Mouse (Mus musculus) liver, embryonic 13.5 days (tissue): ENCODE data around the gene Jhy. TPM values are rescaled to one million over a fixed set of nuclear protein-coding genes. Genes with fewer than 3 reads are reported as not detected.

ENCODE experiments used
- ATAC-seq: fragments of 200-750 bp; cut with Nextera tagmentation; 2 replicates; pipeline ENCODE4 v1.8.0; 2017; ENCODE audit warnings: low read depth, mild to moderate bottlenecking, moderate number of reproducible peaks, moderate library complexity
- DNase-seq: peaks from one replicate; pipeline ENCODE4 v3.0.0; 2022
- H3K27ac ChIP-seq: fragments of 300-500 bp; sonication (generic); 2 replicates; pipeline ENCODE4 v1.5.1; 2015; ENCODE audit warnings: moderate library complexity, mild to moderate bottlenecking, inconsistent platforms
- H3K27me3 ChIP-seq: fragments of 300-500 bp; sonication (generic); 2 replicates; pipeline ENCODE4 v1.6.1; 2015; ENCODE audit warnings: mild to moderate bottlenecking, inconsistent platforms
- H3K36me3 ChIP-seq: fragments of 300-500 bp; sonication (generic); 2 replicates; pipeline ENCODE4 v1.6.1; 2015; ENCODE audit warnings: mild to moderate bottlenecking, inconsistent platforms
- H3K4me1 ChIP-seq: fragments of 300-500 bp; sonication (generic); replicated peaks from 2 replicates; pipeline ENCODE4 v1.6.1; 2015; ENCODE audit warnings: inconsistent platforms
- H3K4me2 ChIP-seq: fragments of 300-500 bp; sonication (generic); 2 replicates; pipeline ENCODE4 v1.6.1; 2015; ENCODE audit warnings: inconsistent platforms, mild to moderate bottlenecking, moderate library complexity
- H3K4me3 ChIP-seq: fragments of 300-500 bp; sonication (generic); replicated peaks from 2 replicates; pipeline ENCODE4 v1.5.1; 2015; ENCODE audit warnings: mild to moderate bottlenecking, inconsistent platforms
- H3K9ac ChIP-seq: fragments of 300-500 bp; sonication (generic); 2 replicates; pipeline ENCODE4 v1.6.1; 2015; ENCODE audit warnings: mild to moderate bottlenecking, inconsistent platforms
- H3K9me3 ChIP-seq: fragments of 300-500 bp; sonication (generic); replicated peaks from 2 replicates; pipeline ENCODE4 v1.6.1; 2016; ENCODE audit warnings: inconsistent platforms
- WGBS: fragments of 180-500 bp; shearing (Covaris S2); methylation state at CpG from one replicate; pipeline ENCODE4 v1.1.7; 2015; ENCODE audit not compliant: insufficient replicate concordance; 5-methylcytosine and 5-hydroxymethylcytosine counted together
- polyA plus RNA-seq: library from polyadenylated mRNA; unstranded; fragments of >200 nt; fragmentation: Nextera tagmentation; extraction: Ambion mirVana; gene quantifications from 2 replicates; pipeline ENCODE4 v1.2.1, GENCODE M21; 2015

The Jhy gene
- not detected in 2 replicates for polyA plus RNA-seq

DNA sequence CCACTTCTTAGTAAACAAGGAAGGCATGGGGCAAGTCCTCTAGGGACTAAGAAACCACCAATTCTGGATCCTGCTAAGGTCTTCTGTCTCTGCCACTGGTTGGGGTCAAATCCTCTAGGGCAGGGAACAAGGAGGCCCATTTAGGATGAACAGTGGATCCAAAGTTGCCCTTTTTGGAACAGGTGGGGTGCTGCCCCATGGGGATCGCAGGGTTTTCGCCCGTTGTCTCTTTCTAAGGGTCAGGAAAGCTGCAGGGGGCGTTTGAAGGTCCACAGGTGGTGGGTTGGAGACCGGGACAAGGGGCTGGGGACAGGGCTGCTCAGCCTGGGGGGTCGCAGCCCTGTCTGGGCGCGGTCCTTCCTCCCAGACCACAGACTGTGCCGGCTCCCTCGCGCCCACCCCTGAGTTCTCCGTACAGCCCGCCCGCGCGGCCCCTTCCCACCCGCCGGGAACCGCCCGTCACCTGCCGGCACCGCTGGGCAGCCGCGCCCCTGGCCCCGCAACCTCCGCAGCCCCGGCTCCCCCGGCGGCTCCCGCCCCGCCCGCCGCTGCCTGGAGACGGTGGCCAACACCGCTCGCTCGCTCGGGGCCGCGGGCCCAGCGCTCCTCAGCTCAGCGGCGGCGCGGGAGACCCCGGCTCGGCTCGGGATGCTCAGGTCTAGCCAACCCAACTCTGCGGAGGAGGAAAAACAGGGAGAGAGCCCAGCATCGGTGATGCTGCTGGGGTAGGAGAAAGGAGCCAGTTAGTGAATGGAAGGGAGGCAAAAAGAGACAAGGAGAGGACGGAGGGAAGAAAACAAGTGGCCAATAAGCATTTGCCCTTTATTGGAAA is at the start of gene Jhy:
Gene Jhy (minus strand): TSS at position 533 of the 832 bp plus-strand sequence.
- no peak within 1 kb of the TSS for H3K9ac ChIP-seq

DNA sequence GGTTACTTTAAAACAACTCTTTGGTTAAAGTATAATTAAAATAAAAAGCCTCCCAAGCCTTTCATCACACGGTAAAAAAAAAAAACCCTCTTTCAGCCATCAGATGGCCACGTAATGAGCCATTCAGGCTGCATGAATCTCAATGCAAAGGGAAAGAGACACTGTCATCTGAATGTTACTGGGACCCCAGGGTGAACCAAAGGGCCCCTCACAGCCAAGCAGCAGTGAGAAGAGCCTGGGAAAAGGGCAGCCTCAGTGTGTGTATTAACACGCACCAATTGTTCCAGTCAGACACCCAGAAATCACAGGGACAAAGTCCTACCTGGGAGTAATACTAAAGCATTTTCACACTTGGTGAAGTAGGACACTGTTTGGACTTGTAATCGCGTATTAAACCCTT is 48.5 kb upstream of the Jhy start:
- 81% methylated on average over 5 of the region's 5 CpGs for WGBS
- no peak overlapping the region for H3K9ac ChIP-seq
- H3K36me3 ChIP-seq: no peaks in the 10 kb centered on the region
- no peaks in the 10 kb centered on the region for H3K9me3 ChIP-seq
- no peaks in the 10 kb centered on the region for H3K27me3 ChIP-seq
- DNase-seq (no peak), ATAC-seq (no peak)
- no peak overlapping the region for H3K4me3 ChIP-seq
- H3K27ac ChIP-seq: no peak overlapping the region
- H3K4me1 ChIP-seq: no peaks in the 10 kb centered on the region
- no peak overlapping the region for H3K4me2 ChIP-seq

More for the DNA sequence above, at the start of gene Jhy:
- Histone ChIP-seq H3K4me1 (no peaks in the 10 kb centered on the region), H3K4me3 (peak within 1 kb of the TSS; percentile 25), H3K27ac (no peak within 1 kb of the TSS), H3K27me3 (peaks cover 49% of the 10 kb centered on the region), H3K4me2 (peak within 1 kb of the TSS; percentile 39), H3K36me3 (no peaks in the 10 kb centered on the region), H3K9me3 (no peaks in the 10 kb centered on the region)
- ATAC-seq (no peak), DNase-seq (no peak)
- 2% methylated on average over 49 of the region's 51 CpGs for WGBS

DNA sequence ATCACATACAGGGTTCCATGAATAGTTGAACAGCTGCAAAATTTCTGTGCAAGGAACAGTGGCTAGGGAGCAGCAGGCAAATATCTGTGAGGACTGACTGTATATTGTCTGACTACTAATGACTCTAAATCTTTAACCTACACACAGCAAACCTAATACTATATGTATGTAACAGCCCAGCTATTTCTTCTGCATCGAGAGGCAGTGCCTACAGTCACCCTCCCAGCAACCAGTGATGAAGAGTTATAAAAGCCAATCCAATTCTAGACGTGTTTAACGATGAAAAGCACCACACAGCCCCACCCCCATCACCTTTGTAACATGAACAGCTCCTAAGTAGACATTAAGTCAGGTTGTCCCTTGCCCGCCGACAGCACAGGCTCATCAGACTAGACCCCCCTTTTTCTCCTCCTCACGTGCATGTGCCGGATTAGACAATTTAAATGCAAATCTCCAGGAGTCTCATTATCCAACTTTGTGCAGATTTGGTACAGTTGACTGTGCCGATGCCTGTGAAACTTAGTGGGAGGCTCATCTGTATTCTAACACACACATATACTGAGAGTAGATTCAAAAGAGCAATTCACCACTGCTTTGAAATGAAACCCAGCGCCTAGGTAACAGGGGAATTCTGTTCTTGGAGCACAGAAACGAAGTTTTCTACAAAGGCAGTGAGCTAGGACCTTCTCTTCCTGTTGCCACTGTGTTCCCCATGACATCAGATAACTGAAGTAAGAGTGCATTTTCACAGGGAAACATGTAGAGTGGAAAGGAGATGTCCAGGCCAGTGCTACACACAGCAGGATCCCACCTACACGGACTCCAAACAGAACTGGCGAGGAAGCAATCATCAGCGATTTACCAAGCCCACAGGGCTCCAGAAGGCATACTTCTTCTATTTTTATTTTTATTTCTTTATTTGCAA is 47.9 kb upstream of the Jhy start:
- no peak overlapping the region for H3K9ac ChIP-seq
- WGBS: 76% methylated on average over 13 of the region's 13 CpGs
- ATAC-seq (no peak), DNase-seq (no peak)
- H3K4me2 ChIP-seq: no peak overlapping the region
- H3K4me1 ChIP-seq: no peaks in the 10 kb centered on the region
- no peak overlapping the region for H3K4me3 ChIP-seq
- H3K9me3 ChIP-seq: no peaks in the 10 kb centered on the region
- no peaks in the 10 kb centered on the region for H3K36me3 ChIP-seq
- no peak overlapping the region for H3K27ac ChIP-seq
- no peaks in the 10 kb centered on the region for H3K27me3 ChIP-seq

DNA sequence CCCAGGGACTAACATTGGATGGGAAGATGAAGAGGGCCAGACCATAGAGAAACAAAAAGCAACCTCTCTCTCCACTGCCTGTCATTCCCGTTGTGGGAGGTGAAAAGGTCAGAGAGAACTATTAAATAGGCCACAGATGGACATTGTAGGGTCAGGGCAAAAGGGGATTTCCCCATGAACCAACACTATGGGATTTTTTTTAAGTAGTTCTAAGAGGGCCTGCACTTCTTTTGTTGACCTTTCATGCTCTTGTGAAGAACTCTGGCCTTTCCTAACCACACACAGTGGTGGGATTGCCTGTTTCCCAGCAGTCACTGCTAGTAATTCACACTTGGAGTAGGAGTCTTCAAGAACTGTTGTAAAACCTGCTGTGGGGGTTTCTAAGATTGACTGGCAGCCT is 43.9 kb upstream of the Jhy start:
- H3K4me2 ChIP-seq: no peak overlapping the region
- H3K9ac ChIP-seq: no peak overlapping the region
- 29% methylated on average over 1 of the region's 1 CpGs for WGBS
- no peaks in the 10 kb centered on the region for H3K27me3 ChIP-seq
- ATAC-seq: 0 out of 2 replicates have a peak, but pooled peaks have one; percentile 15
- H3K36me3 ChIP-seq: no peaks in the 10 kb centered on the region
- H3K27ac ChIP-seq: no peak overlapping the region
- no peak overlapping the region for H3K4me3 ChIP-seq
- no peak for DNase-seq
- H3K9me3 ChIP-seq: no peaks in the 10 kb centered on the region
- H3K4me1 ChIP-seq: no peaks in the 10 kb centered on the region

DNA sequence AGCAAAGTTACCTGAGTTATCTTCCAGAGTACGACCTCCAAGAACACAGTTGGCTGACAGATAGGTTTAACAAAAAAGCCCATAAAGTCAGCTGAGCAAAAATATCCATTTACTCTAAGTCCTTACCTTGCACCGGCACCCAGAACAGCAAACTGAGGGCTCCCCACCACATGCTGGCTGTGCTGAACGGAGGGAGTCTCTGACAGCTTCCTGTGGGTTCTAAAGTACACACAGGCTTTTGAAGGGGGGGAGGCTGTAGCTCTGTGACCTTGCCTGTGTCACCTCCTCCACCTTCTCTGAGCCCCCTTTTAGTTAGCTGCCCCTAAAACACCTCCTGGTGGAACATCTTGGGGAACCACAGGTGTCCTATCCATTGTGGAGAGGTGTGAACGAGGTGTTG is 40.5 kb upstream of the Jhy start, which contains the start of gene Crtam:
Gene Crtam (minus strand): TSS at position 214 of the 400 bp plus-strand sequence.
- Histone ChIP-seq H3K27ac (no peak within 1 kb of the TSS), H3K4me2 (no peak within 1 kb of the TSS), H3K9me3 (no peaks in the 10 kb centered on the region), H3K4me1 (no peaks in the 10 kb centered on the region), H3K27me3 (no peaks in the 10 kb centered on the region), H3K36me3 (no peaks in the 10 kb centered on the region), H3K4me3 (no peak within 1 kb of the TSS), H3K9ac (no peak within 1 kb of the TSS)
- no peak for ATAC-seq
- DNase-seq: no peak
- 26% methylated on average over 4 of the region's 4 CpGs for WGBS

DNA sequence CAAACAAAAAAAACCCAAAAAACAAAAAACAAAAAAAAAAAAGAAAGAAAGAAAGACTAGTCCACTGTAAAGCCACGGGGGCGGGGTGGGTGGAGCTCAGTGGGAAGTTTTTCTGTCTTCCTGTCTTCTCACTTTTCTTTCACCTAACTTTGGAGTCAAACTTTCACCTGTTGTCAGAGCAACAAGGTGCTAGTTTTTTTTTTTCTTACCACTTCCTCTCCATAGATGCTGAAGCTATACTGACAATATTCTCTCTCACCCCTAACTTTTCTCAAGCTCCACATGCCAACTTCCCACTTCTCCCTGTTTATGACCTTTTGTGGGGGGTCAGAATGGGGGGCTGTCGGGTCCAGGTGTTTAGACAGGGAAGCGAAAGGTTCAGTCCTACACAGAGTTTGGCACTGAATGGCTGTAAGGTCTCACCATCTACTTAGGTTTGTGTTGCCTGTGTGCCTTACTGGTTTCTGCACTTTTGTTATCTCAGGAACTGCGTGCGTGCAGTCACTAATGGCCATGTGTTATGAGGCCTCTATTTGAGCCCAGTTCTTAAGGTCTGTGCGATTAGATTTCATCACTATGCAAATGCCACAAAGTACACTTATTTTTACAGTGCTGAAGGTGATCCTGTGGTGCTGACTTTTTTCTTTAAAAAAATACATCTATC is 33.3 kb upstream of the Jhy start:
- H3K4me3 ChIP-seq: no peak overlapping the region
- 61% methylated on average over 7 of the region's 7 CpGs for WGBS
- DNase-seq: no peak
- no peaks in the 10 kb centered on the region for H3K9me3 ChIP-seq
- H3K36me3 ChIP-seq: no peaks in the 10 kb centered on the region
- H3K4me1 ChIP-seq: no peaks in the 10 kb centered on the region
- no peaks in the 10 kb centered on the region for H3K27me3 ChIP-seq
- no peak for ATAC-seq
- no peak overlapping the region for H3K27ac ChIP-seq
- no peak overlapping the region for H3K4me2 ChIP-seq
- H3K9ac ChIP-seq: no peak overlapping the region

DNA sequence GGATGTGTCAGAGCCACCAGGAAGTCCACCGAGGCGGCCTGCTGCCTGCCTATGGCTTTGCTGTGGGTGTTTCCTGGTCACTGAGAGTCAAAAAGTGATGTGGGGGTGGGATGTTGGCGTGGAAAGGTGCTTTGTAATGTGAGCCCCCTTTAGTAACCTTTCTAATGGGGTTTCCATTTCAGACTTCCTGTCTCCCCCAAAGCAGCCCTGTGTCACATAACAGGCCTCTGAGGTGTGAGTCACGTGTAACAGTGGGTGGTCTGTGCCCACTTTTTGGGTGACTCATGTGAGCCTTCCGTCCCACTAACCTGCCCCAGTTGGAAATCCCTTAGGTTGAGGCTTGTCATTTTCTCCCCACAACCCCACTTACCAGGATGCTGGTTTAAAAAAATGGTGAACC is 30.2 kb upstream of the Jhy start:
- no peak for DNase-seq
- Histone ChIP-seq H3K4me1 (no peaks in the 10 kb centered on the region), H3K36me3 (no peaks in the 10 kb centered on the region), H3K9me3 (no peaks in the 10 kb centered on the region), H3K4me3 (no peak overlapping the region), H3K4me2 (no peak overlapping the region), H3K9ac (no peak overlapping the region), H3K27me3 (no peaks in the 10 kb centered on the region), H3K27ac (no peak overlapping the region)
- WGBS: 66% methylated on average over 5 of the region's 5 CpGs
- ATAC-seq: no peak

DNA sequence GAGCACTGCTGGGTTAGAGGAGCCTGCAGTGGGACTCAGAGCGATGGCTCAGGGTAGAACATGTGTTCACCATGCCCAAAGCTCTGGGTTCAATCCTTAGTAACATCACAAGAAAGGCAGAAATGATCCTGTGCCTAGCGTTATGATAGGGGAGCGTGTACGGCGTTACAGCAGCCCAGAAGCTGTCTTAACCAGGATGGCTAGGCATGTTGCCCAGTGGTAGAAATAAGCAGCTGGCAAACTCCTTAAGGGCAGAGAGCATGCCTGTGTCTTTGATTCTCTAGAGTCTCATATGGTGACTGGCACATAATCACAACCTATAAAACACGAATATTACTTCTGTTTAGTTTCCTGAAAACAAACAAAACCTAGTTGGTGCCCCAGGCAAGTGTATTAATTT is 27.6 kb upstream of the Jhy start:
- DNase-seq: no peak
- H3K4me1 ChIP-seq: no peaks in the 10 kb centered on the region
- H3K4me2 ChIP-seq: no peak overlapping the region
- no peak overlapping the region for H3K4me3 ChIP-seq
- H3K27ac ChIP-seq: no peak overlapping the region
- WGBS: 75% methylated on average over 6 of the region's 6 CpGs
- H3K27me3 ChIP-seq: no peaks in the 10 kb centered on the region
- no peaks in the 10 kb centered on the region for H3K36me3 ChIP-seq
- no peak overlapping the region for H3K9ac ChIP-seq
- no peak for ATAC-seq
- H3K9me3 ChIP-seq: no peaks in the 10 kb centered on the region

DNA sequence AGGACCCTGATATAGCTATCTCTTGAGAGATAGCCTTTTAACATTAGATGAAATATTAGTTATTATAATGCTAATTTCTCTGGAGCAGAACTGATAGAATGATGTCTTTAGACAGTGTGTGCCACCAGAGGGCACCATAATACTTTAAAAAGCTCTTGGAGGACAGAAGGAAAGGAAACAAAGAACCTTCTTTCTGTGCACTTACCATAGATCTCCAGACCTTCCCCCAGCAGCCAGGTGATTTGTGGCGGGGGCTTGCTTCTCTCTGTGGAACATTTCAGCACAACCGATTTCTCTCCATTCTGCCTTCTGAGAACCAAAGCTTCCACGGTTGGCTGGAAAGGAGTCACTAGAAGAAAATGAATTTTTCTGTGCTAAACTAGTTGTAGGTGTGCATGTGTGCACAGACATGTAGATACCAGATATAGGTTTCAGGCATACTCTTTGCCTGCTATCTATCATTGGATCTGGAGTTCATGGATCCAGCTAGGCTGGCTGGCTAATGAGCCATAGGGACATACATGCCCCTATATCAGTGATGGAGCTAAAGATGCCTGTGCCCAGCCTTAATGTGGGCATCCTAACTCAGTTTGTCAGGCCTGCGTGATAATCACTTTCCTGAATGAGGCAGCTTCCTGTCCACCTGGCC is 26.1 kb upstream of the Jhy start:
- H3K4me1 ChIP-seq: no peaks in the 10 kb centered on the region
- peak; percentile 12 for DNase-seq
- H3K9me3 ChIP-seq: no peaks in the 10 kb centered on the region
- H3K27ac ChIP-seq: no peak overlapping the region
- no peak overlapping the region for H3K4me2 ChIP-seq
- 31% methylated on average over 4 of the region's 4 CpGs for WGBS
- H3K27me3 ChIP-seq: no peaks in the 10 kb centered on the region
- no peak overlapping the region for H3K4me3 ChIP-seq
- H3K9ac ChIP-seq: no peak overlapping the region
- H3K36me3 ChIP-seq: no peaks in the 10 kb centered on the region
- ATAC-seq: no peak

DNA sequence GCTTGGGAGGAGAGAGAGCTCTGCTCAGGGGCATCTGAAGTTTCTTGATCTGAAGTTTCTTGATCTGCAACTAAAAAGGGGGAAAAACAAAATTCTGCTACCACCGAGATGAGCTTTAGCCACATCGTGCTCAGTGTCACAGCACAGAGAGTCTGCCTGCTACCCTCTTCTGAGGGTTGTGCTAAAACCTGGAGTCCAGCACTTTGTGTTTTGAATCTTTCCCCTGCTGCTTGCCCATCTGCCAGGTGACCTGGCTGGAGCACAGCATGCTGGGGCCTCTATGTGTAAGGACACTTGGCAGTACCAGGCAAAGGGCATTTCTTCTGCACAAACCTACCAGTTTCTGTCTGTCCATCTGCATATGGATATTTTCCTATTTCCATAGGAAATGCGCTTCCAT is 20.4 kb upstream of the Jhy start:
- 61% methylated on average over 3 of the region's 3 CpGs for WGBS
- Histone ChIP-seq H3K4me3 (no peak overlapping the region), H3K27ac (no peak overlapping the region), H3K36me3 (no peaks in the 10 kb centered on the region), H3K27me3 (0 out of 2 replicates have a peak, but pooled peaks cover 7% of the 10 kb centered on the region), H3K9ac (no peak overlapping the region), H3K9me3 (no peaks in the 10 kb centered on the region), H3K4me1 (no peaks in the 10 kb centered on the region), H3K4me2 (no peak overlapping the region)
- no peak for DNase-seq
- ATAC-seq: no peak
